Mouse (Mus musculus): ENCODE measurements around the gene Obscn.
A peak's percentile ranks its signal among the peaks of the same experiment; 100 is the strongest.

The Obscn gene

DNA sequence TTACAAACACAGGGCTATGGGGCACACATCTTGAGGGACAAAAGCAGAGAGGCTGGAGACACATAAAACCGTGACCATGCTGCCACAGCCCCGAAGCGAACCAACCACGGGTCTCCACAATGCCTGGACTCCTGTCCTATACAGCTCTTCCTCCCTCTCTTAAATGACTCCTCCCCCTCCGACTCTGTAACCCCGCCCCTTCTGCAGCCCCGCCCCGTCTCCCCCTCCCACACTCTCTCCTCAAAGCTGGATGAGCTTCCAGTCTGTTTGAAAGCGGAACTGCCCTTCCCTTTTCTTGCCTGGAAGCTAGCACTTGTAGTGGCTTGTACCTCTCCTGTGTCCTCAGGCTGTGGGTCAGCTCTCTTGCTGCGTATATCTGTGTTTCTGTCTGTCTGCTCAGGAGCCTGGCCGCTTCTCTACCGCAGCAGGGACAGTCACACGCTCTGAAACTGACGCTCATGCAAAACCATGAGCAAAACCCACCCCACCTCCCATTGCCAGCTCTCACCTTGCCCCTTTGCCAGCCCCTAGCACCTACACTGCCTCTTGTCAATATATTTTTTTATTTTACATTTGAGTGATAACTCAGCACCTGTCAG lies 5.7 kb upstream of the Obscn start:
- no peak for DNase-seq (ENCODE audit: low spot score)

DNA sequence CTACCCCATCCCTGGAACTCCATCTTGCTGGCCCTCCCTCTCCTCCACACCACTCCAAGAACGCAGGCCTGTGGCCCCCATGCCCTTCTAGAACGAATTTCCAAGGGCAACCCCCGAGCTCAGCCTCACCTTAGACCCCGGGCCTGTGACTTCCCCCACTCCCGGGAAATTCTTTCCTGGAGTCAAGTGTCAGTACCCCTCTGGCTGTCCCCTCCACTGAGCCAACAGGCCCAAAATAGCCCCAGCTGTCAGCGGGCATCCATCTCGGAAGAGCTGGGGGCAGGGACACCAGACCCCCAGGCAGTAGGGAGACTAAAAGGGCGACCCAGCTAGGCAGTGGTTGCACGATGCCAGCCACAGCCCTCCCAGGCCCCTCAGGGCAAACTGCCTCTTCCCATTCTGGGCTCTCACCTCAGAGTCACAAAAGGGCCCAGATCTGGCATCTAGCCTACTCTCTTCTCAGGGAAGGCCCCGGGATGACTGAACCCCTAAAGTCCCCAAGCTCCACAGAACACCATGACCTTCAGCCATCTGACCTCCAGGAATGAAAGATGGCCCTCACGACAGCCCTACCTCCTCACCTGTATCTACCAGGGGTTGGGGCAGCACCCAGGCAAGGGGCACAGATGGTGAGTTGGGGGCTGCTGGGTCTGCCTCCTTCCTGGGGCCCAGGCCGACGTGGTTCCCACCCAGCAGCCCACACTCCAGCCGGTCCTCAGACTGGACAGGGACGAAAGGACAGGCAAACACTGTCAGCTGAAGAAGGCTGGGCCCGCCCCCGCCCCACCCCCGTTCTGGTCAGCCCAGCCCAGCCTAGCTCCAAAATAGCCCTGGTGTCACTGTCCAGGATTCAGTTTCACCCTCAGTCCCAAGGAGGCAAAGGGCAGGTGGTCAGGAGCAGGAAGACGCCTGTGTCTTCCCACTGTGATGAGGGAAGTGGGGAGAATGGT lies 2.6 kb upstream of the Obscn start:
- DNase-seq (ENCODE audit: low spot score), result no peak

DNA sequence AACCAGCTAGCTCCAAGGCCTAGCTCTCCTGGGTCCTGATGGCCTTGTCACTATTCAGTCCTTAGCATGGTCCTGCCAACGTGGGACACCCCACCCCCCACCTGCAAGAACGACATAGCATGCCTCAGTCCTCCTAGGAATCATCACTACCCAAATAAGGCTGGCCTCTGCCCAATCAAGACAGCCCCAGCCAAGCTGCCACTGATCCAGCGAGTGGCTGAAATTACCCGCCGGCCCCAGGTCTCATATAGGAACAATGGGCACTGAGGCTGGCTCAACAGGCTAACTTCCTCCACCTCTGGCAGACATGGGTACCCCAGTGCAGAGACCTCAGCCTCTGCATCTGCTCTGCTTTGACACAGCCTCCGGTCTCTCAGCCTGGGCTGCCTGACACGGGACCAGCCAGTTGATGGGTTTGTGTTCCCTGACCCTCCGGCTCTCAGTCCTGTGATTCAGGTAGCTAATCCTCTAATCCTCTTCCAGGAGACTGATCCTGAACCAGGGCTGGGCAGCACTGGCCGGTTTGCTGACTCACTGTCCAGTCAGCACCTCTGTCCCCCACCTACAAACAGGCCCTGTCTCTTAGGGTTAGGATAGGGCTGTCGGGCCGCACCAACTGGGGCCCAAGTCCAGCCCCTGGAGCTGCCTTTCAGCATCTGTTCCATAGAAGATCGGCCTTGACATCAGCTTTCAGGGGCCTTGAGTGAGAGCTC lies 948 bp upstream of the Obscn start:
- DNase-seq (ENCODE audit: low spot score), result no peak

DNA sequence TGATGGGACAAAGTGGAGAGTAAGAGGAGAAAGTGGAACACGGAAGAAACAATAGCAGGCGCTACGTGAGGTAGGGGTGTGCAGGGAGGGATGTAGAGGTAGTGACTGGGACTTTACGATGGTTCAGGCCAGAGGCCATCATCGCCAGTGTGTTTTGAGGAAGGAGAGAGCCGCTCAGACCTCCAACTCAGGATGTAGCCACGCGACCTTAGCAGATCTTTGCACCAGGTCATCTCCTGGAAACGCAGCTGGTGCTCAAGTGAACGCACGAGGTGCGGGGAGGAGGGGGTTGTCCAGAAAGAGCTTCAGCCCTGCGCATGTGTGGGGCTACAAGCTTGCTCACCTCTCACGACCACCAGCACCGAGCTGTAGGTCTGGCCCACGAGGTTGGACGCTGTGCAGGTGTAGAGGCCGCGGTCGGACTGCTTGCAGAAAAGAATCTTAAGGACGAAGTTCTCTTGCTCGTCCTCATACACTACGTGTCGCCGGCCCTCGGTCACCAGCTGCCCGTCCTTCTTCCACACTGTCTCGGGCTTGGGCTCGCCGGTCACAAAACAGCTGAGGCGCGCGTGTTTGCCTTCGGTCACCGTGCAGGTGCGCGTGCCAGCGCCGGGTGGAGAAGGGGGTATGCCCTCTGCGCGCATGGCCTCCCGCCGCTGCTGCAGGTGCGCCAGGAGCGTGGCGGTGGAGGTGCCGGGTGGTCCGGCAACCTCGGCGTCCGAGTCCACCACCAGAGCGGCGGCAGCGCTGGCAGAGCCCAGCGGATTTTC lies 966 bp downstream of the Obscn start:
- no peak for DNase-seq (ENCODE audit: low spot score)

DNA sequence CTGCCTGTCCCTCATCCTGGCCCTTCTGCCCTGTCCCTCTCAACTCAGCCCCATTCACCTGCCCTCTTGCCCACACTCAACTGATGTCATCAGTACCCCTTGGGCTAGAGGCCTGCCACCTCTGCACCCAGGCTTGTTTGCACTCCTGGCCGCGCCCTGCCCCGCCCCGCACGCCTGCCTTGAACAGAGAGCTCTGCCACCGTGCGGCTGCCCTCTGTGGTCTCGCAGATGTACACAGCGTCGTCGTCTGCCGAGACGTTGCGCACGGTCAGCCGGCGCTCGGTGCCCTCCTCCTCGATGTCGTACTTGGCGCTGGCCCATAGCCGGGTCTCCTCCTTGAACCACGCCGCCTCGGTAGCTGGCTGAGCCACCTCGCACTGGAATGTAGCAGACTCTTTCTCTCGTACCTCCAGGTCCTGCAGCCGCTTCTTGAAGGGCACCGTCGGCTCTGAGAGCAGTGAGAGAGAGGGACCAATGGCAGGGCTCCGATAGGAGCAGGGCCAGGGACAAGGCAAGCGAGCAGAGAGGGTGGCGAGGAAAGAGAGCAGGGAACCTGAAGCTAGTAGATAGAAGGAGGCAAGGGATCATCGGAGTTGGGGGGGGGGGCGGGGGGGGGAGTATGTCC lies 1.7 kb downstream of the Obscn start:
- peak; percentile 12 for DNase-seq (ENCODE audit: low spot score)

DNA sequence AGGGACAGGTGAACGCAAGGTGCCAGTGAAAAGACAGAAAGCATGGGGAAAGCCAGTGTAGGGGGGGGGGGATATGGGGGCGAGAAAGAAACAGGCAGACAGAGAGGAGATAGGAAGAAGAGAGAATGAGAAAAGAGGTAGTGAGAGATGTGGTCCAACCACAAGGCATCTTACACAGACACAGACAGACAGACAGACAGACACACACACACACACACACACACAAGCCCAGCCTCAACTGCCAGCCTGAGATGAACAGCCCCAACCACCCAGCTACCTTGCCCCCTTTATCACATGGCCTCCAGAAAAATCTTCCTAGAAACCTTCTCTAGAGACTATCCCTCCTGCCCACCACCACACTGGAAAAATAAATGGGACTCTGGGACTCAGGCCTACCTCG lies 4.1 kb downstream of the Obscn start:
- DNase-seq (ENCODE audit: low spot score), result no peak

DNA sequence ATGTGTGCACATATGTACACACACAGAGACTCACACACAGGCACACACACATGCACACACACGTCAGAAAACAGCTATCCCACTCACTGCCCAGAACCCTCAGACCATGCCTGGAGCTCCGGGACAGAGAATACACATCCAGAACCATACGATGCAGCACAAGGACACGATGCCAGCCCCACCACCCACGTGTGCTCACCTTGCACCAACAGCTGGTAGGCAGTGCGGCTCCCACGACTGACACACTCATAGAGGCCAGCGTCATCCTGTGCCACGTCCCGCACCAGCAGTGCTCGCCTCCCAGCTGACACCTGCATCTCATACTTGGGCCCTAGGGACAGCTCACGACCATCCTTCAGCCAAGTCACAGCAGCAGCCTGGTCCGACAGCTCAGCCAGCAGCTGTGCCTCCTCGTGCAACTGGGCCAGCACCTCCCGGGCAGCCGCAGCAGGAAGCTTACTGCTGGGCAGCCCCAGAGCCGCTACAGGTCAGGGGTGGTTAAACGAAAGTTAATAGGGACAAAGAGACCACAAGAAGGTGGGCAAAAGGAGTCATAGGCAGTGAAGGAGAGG lies 4.8 kb downstream of the Obscn start:
- DNase-seq (ENCODE audit: low spot score), result no peak

DNA sequence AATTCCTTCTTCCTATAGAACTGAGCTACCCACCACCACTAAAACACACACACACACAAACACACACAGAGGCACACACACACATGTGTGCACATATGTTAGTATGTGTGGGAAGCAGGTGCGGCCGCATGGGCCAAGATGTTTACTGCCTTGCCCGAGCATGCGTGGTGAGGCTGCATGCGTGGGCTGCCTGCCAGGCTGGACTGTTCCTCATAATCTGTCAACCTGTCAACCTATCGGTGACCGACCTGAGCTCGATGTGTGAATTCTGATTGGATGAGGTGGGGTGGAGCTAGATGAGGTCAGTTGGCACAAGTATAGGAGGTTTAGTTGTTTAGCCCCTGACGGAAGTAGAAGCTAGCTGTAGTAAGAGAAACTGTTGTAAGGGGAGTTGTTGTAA lies 5.4 kb downstream of the Obscn start:
- DNase-seq (ENCODE audit: low spot score), result no peak

DNA sequence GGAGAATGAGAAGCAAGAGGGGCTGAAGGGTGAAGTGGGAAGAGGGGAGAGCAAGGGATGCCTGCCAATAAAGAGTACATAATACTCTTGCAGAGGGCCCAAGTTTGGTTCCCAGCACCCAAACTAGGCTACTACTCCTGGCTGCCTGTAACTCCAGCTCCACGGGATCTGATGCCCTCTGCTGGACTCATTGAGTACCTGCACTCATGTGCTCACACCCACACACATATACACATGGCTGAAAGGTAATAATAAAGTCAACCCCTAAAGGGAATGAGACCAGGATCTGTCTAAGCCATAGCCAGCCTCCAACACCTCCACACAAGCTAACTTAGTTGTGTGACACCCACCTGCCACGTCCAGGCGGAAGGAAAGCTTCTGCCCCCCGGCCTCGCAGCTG lies 30.3 kb downstream of the Obscn start:
- DNase-seq (ENCODE audit: low spot score), result no peak

DNA sequence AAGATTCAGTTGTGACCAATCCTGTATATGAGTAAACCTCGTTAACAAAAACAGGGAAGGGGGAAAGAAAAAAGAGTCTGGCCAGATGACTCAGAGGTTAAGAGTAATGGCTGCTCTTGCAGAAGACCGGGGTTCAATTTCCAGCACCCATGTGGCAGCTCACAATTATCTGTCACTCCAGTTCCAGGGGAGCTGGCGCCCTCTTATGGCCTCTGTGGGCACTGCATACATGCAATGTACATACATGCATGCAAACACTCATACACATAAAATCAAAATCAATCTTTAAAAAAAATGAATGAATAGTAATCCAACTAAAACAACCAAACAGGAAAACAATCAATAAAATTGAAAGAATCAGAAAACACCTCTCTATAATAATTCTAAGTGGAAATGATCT lies 33.9 kb downstream of the Obscn start:
- DNase-seq (ENCODE audit: low spot score), result peak; percentile 6

DNA sequence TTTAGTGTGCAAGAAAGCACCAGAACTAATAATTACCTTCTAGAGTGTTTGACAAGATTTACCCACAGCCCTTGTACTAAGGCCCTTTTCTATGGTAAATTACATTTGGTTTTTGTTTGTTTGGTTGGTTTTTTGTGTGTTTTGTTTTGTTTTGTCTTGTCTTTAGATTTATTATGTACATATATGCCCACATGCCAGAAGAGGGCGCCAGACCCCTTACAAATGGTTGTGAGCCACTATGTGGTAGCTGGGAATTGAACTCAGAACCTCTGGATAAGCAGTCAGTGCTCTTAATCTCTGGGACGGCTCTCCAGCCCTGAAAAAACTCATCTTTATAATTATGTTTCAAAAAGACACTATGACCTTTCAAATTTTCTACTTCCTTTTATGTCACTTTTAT lies 37.9 kb downstream of the Obscn start:
- DNase-seq (ENCODE audit: low spot score), result peak; percentile 57

DNA sequence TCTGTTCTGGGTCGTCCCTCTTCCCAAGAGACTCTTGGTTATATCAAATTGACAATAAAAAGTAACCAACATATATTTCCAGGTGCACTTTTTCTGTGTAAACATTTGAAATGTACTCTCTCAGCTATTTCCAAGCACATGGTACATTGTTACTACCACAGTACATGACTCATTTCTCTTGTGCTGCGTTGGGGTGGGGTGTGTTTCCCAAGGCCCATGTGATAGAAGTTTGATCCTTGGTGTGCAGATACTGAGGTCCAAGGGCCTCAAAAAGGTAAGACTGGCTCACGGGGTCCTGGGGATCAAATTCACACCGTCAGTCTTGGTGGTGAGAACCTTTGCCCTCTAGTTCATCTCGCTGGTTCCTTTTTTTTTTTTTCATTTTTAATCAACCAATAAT lies 38.4 kb downstream of the Obscn start:
- no peak for DNase-seq (ENCODE audit: low spot score)

DNA sequence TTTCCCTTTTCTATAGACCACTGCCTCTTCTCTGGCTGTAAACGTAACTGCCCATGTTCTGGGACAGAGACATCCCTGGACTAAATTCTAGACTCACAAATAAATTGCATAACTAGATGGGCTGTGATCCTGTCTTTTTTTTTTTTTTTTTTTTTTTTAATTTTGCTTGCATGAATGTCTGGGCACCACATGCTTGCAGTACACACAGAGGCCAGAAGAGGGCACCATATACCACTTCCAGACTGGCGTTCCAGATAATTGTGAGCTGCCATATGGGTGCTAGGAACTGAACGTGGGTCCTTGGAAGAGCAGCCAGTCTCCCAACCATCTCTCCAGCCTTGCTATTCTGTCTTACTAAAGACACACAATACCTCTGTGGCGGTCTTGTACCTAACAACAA lies 42.0 kb downstream of the Obscn start:
- peak; percentile 17 for DNase-seq (ENCODE audit: low spot score)

DNA sequence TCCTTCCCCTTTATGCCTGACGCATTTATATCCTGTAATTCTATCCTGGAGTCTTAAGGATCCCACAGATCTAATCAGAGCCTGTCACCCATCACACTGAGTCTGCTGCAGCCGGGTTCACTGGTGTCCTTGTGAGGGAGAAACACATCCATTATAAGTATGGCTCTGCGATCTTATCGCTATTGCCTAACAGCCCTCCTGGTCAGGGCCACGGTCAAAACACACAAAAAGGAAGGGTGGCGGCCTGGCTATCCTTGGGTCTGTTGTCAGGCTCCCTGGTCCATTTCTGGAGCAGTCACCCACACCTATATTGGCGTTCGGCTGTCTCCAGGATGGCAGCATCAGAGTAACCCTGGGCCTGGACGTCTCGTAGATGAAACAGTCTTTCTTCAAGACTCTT lies 48.6 kb downstream of the Obscn start:
- DNase-seq (ENCODE audit: low spot score), result no peak

DNA sequence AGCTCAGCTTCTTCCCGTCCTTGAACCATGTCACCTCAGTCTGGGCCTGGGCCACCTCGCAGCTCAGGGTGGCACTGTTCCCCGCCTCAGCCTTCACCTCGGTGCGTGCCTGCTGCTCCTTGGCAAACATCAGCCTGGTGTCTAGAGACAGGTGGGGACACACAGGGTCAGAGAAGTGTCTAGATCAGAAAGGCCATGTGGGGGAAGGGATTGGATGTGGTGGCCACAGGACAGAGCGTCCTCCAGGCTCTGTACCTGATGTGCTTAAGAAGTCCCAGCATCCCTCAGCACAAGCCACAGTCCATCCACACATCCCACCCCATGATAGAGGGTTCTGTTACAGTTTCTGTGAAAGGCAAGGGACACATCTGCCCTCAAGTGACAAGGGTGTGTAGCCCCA lies 51.0 kb downstream of the Obscn start:
- DNase-seq (ENCODE audit: low spot score), result no peak

DNA sequence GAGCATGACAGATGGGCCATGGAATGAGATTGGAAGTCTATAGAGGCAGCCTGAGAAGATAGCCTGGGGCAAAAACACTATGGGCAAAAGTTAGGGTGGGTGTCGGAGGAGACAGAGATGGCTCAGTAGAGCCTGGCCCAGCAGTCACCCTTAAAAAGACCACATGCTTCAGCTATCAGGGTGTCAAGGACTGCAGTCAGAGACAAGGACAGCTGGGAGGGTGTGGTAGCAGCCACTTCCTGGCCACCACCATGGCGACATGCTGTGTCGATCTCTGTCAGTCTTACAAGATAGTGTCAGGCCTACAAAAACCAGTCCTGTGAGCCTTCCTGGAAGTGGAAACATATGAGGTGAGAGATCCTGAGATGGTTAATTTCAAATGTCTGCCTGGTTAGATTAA lies 53.1 kb downstream of the Obscn start:
- no peak for DNase-seq (ENCODE audit: low spot score)

DNA sequence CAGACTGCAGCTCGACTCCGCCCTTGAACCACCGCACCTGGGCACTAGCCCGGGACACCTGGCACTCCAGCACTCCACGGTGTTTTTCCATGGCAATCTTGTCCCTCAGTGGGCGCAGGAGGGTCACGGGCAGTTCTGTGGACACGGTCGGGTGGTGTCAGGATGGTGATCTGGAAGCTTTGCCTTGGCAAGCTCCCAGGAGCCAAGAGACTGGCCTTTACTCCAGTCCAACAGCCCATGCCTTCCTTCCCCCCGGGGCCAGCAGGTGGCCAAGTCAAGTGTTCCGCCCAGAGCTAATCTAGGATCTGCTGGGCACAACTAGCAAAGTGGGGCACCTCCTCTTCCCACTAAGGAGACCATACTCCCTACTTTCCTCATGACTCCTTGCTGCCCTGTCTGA lies 57.9 kb downstream of the Obscn start:
- no peak for DNase-seq (ENCODE audit: low spot score)

DNA sequence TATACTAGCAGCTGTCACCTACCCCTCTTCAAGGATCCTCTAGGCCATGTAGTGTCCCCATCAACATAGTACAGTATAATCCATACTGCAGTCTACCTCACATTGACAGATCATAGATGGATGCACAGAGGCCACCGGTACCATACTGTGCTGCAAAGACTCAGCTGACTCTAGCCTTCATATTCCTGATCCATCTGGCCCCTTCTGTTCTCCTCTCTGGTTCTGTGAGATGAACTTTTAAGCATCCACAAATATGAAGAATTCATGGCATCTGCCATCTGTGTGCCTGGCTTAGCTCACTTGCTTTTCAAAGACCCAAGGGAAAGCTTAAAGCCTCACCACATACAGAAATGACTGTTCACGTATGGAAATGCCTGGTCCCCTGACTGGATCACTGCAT lies 65.9 kb downstream of the Obscn start:
- no peak for DNase-seq (ENCODE audit: low spot score)

DNA sequence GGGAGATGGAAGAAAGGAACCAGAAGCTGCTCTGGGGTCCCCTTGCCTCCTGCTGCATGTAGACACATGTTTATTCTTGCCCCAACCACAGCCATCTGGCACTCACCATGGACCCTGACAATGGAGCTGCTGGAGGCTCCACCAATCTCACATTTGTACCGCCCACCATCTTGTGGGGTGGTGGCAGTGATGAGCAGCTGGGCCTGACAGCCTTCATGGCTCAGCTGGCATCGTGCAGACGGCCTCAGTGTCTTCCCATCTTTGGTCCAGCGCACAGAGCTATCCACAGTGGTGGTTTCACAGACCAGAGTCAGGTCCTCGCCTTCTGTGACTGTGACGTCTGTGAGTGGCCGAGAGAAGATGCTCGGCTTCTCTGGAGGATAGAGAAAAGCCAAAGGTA lies 67.3 kb downstream of the Obscn start:
- DNase-seq (ENCODE audit: low spot score), result peak; percentile 21

DNA sequence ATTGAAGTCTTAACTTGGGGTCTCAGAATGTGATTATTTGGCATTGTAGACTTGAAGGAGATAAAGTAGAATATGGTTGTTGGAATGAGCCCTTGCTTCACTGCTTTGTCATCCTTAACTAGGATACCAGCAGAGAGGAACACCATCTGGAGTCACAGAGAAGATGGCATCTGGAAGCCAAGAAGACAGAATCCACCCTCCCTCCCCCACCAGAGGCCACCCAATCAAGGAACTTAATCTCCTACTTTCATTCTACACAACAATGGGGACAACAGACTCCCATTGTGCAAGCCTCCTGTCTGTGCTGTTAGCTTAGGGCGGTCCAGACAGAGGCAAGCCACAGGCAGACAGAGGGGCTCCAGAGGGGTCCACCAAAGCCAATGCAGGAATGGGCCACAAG lies 67.8 kb downstream of the Obscn start:
- DNase-seq (ENCODE audit: low spot score), result no peak

DNA sequence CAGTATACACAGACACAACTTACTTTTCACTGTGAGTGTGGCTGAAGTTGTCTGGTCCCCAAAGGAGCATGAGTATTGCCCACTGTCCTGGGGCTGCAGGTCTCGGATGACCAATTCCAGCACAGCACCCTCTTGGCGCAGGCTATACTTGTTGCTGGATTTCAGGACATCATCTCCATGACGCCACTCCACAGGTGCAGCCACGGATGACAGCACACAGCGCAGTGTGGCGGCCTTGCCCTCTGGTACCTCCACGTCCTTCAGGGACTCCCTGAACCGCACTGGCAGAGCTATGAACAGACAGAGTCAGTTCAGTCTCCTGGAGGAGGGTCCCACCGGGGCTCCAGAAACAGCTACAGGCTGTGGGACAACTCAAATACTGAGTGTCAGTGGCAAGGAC lies 68.3 kb downstream of the Obscn start:
- no peak for DNase-seq (ENCODE audit: low spot score)

DNA sequence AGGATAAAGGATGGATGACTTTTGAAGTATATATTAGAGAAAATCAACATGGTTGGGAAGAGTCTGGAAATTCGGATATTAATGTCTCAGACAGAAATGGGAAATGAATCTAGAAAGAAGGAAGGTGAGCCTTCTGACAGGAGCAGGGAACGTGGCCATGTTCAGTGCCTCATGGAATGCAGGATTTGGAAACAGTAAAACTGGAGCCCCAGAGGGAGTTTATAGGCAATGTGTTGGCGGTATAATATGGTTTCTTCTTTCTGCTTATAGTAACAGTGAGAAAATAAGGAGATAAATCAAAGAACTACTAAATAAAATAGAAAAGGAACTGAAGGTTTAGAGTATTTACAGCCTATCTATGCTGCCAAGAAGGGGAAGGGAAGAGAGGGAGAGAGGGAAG lies 78.2 kb downstream of the Obscn start:
- no peak for DNase-seq (ENCODE audit: low spot score)
